Mouse (Mus musculus) skeletal muscle tissue, adult 2 months (tissue): ENCODE results near the gene Prr5.

Experiments used
- DNase-seq: peaks from one replicate; pipeline ENCODE4 v3.0.0-alpha.2; 2012; ENCODE audit warnings: low read depth, low spot score

The Prr5 gene

DNA sequence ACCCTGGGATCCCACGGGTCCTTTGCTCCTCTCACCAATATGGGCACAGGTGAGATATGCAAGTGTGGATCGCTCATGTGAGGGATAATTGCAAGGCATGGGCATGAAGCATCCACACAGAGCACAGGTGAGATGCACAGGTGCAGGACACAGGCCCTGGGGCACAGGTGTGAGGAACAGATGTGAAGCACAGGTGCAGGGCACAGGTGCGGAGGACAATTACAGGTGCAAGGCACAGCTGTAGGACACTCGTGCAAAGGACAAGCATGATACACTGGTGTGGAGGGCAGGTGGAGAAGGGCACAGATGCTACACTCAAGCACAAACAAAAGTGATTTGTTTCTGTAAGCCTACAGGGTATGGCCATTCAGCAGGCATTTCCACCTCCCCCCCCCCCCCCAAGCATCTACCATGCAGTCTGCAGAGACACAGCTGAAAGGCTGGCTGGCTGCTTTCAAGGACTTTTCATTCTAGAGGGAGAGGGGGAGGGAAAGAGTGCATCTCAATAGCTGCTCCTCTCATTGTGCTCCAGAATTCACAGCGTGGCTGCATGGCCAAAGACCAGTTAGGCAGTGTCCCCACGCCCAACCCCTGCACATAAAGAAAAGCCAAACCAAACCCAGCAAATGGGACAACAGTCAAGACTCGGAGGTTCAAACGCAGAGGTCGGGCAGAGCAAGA lies 11.9 kb upstream of the Prr5 start:
- DNase-seq = no peak

DNA sequence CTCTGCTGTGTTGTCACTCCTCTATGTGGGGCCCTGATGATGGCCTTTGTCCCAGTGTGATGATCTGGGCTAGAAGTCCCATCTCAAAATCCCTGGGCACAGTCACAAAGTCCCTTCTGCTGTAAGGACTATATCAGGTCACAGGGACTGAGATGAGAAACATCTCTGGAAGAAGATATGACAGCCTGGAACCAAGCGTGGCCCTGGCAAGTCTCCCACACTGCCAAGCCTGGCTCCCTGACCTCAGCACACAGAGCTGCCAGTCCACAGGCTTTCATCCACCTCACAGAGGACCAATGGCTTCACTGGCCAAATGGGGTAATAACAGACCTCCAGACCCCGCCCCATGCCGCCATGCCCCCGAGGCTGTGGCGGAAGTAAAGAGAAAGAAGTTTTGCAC lies 10.8 kb upstream of the Prr5 start:
- DNase-seq = peak; percentile 73

DNA sequence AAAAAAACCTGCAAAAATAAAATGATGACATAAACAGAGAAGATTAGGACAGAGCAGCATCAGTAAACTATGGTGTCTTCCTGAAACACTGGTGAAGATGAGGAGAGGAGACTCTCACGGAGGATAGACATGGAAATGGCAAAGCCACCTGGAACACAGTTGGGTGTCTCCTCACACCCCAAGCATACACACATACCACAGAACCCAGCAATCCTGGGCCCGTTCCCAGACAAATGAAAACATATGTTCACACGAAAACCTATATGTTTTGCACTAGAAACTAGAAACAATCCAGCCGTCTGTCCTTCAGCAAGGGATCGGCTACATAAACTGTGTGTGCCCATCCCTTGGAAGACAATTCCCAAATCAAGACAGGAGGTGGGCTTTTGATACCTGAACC lies 9.6 kb upstream of the Prr5 start:
- no peak for DNase-seq

DNA sequence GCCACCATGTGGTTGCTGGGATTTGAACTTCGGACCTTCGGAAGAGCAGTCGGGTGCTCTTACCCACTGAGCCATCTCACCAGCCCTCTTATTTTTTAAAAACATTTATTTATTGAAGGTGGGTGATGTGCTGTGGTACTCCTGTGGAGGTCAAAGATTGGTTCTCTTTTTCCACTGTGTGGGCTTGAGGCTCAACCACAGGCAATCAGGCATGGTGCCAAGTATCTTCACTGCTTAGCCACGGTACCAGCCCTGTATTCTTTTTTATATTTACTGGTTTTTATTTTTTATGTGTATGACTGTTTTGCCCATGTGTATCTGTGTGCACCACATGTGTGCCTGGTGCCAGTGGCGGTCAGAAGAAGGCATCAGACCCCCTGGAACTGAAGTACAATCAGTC lies 8.1 kb upstream of the Prr5 start:
- no peak for DNase-seq

DNA sequence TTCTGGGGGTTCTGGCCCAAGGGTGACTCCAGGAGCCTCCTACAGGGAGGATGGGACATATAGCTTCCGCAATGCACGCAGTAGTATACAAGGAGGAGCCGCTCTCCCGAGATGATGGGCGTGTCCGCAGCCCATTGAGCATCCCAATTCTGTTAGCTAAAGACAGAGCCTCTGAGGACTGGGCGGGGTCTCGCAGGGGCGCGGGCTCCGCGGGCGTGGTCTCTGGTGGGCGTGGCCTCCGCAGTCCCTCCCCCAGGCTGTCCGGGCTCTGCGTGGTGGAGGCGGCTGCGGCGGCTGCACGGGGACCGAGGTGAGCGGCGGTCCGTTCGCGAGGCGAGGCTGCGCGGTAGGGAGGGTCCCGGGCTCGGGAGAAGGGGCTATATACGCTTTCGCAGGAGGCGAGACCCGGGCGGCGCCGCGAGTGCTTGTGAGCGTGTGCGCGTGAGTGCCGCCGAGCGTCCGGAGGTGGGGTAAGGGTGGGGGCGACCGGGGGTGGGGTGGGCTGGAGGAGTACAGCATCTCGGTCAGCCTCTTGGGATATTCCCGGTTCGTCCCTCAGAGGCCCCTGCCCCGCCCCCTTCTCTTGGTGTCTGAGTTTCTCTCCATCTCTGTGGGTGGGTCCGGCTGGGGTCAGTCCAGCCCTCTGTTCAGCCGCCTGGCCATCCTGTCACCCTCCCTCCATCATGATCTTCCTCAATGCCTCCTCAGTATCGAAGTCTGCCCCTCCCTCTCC lies 6.3 kb upstream of the Prr5 start:
- DNase-seq = peak; percentile 52

DNA sequence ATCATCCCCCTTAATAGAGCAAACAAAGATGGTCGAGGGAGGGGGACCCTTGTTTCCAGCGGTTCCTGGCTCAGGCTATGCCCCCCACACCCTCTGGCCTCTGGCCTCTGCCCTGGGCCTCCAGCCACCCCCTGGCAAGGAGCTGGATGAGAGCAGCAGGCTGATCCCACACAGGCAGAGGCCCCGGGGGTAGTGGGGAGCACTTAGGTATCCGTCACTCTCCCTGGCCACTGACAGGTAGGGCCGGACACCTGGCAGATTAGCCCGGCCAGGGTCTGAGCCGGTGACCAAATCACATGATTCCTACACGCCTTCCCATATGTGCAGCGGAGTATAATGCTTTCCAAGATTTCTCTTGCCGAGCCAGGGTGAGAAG lies 5.7 kb upstream of the Prr5 start:
- DNase-seq = no peak

DNA sequence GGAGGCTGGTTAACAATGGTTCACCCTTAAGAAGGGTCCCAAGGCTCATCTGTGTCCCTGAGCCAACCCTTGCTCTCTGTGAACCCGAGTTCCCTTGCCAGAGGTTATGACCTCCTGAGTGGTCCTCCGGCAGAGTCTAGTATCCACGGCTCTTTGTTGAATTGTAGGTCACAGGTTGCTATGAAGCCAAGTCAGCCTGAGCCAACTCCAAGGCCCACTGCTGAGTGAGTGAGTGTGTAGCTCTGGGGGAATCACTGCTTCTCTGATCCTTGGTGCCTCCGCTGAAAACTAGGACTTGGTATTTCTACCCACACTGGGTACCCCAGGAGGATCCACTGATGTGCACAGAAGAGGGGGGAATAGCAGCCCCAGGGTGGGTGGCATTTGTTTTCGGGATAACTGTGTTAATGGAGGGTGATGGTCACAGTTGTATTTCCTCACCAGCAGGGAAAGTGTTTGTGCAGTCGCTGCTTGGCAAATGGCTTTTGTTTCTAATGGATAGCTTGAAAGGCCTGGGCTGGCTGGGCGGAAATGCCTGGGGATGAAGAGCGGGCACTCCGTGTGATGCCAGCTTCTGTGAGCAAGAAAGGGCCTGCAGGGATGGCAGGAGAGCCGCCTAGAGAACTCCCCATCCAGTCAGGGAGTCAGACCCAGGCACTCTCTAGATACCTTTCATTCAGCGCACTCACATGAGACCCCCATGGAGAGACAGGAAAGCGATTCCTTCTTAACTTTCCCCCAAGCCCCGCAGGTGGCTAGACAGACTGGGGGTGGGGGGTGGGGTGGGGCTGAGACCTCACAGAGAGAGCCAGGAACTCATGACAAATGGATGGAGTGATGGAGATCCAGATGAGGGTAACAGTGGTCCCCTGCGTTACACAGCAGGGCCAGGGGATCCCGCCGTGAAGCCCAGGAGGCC lies 4.6 kb upstream of the Prr5 start:
- DNase-seq = no peak

DNA sequence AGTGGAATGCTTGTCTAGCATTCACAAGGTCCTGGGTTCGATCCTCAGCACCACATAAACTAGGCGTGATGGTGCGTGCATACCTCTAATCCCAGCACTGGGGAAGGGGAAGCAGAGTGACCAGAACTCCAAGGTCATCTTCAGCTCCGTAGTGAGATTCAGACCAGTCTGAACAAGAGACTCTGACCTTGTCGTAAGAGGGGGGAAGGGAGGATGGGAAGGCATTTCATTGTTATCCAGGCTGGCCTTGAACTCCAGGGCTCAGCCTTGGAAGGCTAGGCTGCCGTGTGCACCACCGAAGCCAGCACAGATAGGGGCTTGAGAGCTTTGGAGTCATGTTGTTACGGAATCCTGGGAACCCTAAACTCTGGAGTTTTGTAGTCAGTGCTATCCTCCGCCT lies 3.8 kb upstream of the Prr5 start:
- no peak for DNase-seq

DNA sequence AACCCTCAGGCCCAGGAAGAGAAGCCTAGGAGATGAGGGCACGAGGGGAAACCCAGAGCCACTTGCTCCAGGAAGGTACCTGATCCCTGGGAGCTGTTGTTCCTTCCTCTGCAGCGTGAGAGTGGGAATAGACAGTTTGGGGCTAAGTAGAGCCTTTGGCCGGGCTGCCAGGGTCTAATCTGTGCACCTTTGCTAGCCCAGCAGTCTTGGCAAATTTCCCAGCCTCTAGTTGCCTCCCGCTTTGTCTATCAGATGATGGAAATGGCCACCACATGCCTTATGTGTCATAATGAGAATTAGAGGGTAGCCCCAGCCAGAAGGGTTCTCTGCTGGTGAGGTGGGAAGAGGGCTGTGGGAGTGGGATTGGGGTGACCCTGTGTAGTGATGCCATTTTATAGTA lies 3.4 kb upstream of the Prr5 start:
- no peak for DNase-seq

DNA sequence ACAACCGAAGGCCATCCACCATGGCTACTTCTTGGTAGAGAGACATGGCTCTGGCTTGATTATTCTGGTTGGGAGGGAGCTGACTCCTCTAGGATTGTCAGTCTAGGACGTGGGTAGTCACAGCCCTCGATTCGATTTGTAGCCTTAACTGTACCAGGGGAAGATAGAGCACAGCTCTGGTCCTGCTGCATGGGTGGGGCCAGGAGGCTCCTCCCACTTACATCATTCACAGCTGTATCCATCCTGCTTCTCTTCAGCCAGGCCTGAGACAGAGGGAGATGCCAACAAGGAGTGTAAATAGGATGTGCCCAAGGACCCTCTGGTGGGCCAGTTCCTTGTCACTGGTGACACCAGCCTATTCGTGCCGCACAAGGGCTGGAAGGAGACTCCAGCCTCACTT lies 1.8 kb upstream of the Prr5 start:
- no peak for DNase-seq

DNA sequence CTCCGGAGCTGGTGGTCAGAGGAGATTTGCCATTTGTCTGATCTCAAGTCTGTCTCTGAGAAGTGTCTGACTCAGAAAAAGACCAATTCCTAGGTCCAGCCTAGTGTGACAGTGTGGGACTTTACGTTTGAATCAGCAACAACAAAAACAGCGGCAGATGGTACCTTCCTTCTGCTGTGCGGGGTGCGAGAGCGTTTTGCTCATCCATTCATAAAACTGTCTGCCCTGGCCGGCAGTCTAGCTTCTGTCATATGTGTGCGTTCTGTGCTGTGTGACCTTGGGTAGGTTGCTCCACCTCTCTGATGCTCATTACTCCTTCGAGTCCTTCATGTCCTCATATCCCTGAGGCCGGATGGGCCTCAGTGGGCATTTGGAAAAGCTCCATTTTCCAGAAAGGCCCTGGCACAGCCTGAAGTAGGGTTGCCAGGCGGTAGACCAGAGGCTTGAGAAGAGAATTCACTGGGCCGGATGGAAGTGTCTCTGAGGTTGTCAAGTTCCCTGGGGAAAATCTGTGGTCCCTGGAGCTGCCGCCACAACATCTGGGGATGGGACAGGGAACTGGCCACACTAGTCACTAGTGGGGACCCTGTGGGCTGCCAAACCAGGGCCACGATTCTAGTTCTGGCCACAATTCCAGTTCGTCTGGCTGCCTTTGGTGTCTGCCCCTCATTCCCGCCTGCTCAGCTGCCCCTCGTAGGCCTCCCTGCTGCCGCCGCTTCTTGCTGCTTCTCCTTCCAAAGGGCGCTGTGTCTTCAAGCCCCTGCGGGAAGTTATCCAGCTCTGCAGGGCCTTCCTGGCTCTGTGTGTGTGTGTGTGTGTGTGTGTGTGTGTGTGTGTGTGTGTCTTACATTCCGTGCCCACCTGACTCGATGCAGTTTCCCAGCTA lies 594 bp downstream of the Prr5 start:
- DNase-seq = no peak

DNA sequence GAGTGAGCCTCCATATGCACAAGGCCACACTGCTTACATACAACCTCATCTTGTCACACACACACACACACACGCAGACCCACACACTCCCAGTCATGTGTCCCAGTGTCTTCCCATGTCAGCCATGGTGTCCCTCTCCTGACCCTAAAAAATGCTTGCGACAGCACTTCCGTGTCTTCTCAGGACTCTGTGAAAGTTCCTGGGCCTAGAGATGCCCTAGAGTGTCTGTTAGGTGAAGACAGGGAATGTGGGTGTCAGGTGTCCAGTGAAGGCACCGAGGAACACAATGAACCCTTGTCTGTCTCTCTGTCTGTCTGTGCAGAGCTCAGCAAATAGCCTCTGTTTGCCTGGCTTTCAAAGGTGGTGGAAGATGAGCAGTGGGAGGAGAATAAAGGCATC lies 1.2 kb downstream of the Prr5 start:
- DNase-seq = no peak

DNA sequence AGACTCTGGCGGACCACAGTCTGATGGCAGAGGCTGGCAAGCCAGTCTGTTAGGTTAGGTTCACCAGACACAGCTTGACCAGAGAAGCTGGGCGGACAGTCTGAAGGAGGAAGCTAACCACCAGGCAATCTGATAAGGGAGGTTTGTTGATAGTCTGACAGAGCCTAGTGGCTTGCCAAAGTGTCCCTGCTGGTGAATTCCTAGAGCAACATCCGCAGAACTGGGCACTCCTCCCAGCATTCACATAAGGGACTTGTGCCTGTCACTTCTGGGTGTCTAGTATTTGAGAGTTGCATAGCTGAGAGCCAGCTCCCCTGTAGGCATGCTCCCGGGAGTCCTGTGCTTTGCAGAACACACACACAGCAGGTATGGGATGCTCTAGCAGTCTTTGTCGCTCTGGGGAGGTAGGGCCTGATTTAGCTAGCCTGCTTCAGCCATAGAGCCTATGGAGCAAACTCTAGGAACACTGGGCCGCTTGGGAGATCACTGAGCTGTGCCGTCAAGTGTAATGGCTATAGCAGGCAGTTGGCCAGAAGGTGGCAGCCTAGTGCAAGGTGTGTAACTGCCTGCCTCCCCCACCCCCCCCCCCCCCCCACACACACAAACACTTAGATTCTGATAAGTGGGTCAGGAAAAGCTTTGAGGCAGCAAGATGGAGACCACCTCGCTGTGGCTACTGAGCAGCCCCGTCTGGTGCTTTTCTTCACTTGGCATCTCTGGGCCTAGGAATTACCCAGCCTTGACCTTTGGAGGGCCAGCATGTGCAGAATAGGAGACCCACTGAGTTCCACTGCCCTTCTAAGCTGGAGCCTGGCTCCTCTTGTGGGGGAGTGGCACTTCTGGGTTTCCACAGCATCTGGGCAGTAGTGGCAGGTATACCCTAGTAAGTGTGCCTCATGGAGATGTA lies 2.2 kb downstream of the Prr5 start:
- no peak for DNase-seq

DNA sequence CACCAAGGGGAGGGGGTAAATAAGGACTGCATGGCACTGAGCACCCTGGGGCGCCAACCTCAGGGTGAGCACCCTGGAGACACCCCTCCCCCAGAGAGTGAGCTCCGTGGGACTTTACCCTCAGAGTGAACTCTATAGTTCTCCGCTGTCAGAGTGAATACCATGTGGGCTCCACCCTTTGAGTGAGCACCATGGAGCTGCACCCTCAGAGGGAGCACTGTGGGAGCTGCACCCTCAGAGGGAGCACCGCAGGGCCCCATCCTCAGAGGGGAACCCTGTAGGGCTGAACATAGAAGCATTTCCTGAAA lies 2.8 kb downstream of the Prr5 start:
- no peak for DNase-seq

DNA sequence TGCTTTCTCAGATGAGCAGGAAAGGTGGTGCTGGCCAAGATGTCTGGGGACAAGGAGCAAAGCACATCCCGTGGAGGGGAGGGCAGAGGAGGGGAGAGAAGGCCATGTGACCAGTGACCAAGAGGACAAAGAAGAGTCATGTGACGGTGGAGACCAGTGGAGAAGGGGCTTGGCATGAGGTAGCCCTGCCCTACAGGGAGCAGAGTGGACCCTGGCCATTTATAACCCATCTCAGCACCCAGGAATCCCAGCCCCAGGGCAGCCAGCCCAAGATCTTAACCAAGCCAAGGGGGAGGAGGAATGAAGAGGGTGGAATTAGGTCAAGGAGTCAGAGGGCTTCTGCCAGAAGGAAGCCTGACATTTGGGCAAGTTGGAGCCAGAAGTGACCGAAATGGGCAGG lies 3.2 kb downstream of the Prr5 start:
- no peak for DNase-seq

DNA sequence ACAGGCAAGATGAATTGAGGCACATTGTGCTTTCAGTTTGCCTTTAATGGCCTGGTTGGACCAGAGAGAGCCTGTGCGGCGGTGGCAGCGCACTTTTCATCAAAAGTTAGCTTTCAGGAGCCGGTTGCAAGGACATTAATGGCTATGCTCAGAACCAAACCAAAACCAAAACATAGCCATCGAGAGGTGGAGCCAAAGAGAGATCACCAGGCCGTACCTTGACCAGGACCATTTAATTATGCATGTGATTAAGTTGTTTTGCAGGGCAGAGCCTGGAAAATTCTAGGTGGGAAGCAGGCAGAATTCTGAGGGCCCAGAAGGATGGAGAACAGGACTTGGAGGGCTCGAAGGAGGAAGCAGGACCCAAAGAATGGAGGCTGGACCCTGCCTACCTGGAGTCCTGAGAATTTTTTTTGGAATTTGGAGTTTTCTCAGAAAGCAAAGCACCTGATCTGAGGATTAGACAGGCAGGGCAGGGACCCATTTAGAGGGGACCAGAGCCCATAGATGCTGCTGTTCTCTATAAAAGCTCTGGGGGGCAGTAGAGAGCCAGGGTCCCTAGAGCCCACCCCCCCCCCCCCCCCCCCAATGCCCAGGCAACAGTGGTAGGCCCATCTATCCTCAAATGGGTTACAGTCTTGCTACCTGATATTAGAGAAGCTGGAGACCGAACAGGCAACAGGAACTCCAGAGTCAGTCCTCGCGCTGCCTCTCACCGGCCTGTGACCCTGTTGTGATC lies 5.1 kb downstream of the Prr5 start:
- no peak for DNase-seq

DNA sequence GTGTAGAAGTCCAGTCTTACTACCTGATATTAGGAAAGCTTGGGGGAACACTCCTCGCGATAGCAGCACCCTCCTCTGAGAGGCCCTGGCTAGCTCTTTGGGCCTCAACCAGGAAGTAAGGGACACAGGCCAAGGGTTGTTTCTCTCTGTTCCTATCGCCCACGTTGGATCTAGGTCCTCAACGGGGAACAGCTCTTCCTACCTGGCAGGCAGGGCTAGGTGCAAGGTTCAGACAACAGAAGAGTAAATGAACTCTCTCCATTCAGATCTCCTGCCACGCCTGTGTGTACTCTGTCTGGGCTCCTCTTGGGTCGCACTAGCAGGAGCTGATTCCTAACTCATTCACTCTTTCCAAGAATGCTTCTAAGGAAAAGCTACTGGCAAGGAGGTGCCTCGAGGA lies 5.9 kb downstream of the Prr5 start:
- DNase-seq = no peak

DNA sequence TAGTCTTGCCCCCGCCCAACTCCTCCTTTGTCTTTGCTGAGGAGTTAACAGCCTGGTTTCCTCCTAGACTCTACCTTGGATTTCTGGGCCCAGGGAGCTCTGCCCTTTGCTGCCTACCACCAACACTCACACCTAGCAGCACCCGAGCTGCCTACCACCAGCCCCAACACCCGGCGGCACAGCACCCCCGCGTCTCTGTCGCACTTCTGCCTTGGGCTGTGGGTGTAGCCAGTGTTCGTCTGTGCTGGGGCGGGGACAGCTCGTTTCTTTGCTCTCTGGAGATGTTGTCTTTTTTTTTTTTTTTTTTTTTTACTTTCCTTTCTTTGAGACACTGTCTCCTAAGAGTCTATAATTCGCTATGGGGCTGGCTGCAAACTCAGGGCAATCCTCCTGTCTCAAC lies 8.5 kb downstream of the Prr5 start:
- no peak for DNase-seq

DNA sequence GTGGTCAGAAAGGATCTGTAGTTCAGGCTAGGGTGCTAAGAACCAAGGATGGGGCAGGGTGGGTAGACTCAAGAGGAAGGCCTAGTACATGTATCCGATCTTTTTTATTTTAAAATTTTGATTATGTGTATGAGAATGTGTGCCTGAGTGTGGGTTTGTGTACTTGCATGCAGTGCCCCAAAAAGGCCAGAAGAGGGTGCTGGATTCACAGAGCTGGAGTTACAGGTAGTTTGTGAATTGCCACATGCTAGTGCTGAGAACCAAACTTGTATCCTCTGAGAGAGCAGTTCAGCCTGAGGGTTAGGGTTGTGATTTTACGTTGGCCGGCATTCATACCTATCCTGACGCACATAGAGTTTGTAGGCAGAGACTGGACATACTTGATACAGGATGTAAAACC lies 9.7 kb downstream of the Prr5 start:
- no peak for DNase-seq

DNA sequence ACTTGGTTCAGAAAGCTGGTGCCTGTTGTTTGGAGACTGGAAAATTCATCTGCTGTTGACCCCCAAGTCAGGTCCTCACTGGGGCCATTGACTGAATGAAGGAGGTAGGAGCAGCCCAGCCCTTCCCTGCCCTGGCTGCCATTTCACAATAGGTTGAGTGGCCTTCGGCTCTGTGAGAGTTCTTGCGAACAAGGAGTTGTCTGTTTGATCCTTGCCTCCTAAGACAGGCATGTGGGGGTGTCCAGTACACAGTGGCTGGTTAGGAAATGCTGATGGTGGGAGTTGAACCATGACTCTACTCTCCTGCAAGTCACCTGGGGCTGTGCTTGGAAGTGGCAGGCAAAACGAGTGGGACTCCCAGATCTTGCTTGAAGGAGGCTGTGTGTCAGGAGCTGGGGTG lies 10.4 kb downstream of the Prr5 start:
- DNase-seq = no peak
